Mouse (Mus musculus) lung, embryonic 14.5 days (tissue): Measurements from ENCODE around the gene Mdfi. TPM values are rescaled to one million over a fixed set of nuclear protein-coding genes. Genes with fewer than 3 reads are reported as not detected.

ENCODE experiments used
- ATAC-seq: fragments of 200-750 bp; cut with Nextera tagmentation; 2 replicates; pipeline ENCODE4 v1.8.0; 2017; ENCODE audit warnings: mild to moderate bottlenecking, moderate TSS enrichment, moderate library complexity; ENCODE audit not compliant: insufficient read depth
- DNase-seq: peaks from one replicate; pipeline ENCODE4 v3.0.0-alpha.2; 2015
- H3K27ac ChIP-seq: fragments of 300-500 bp; sonication (generic); 2 replicates; pipeline ENCODE4 v1.5.1; 2014; ENCODE audit warnings: low read depth, mild to moderate bottlenecking, moderate library complexity
- H3K27me3 ChIP-seq: fragments of 300-500 bp; sonication (generic); 2 replicates; pipeline ENCODE4 v1.6.1; 2014; ENCODE audit warnings: low read length, control low read depth; ENCODE audit not compliant: insufficient read depth
- H3K36me3 ChIP-seq: fragments of 300-500 bp; sonication (generic); 2 replicates; pipeline ENCODE4 v1.6.1; 2014; ENCODE audit warnings: control low read depth; ENCODE audit not compliant: insufficient read depth
- H3K4me1 ChIP-seq: fragments of 300-500 bp; sonication (generic); 2 replicates; pipeline ENCODE4 v1.6.1; 2014; ENCODE audit warnings: antibody characterized with exemption, control low read depth; ENCODE audit not compliant: insufficient read depth
- H3K4me2 ChIP-seq: fragments of 300-500 bp; sonication (generic); 2 replicates; pipeline ENCODE4 v1.6.1; 2014; ENCODE audit warnings: mild to moderate bottlenecking
- H3K4me3 ChIP-seq: fragments of 300-500 bp; sonication (generic); 2 replicates; pipeline ENCODE4 v1.5.1; 2014; ENCODE audit warnings: low read depth, low read length
- H3K9ac ChIP-seq: fragments of 300-500 bp; sonication (generic); 2 replicates; pipeline ENCODE4 v1.6.1; 2014
- H3K9me3 ChIP-seq: fragments of 300-500 bp; sonication (generic); 2 replicates; pipeline ENCODE4 v1.6.1; 2016; ENCODE audit warnings: low read depth, low read length, control low read depth
- CTCF ChIP-seq: IDR thresholded peaks from 2 replicates; pipeline ENCODE4 v1.5.1; 2016; ENCODE audit warnings: antibody characterized with exemption, low read depth
- WGBS: fragments of 180-500 bp; shearing (Covaris S2); extraction: QIAGEN DNeasy Blood & Tissue Kit; methylation state at CpG from one replicate; pipeline ENCODE4 v1.1.7; 2014; 5-methylcytosine and 5-hydroxymethylcytosine counted together
- polyA plus RNA-seq: library from polyadenylated mRNA; unstranded; fragments of >200 nt; fragmentation: Nextera tagmentation; extraction: Ambion mirVana; gene quantifications from 2 replicates; pipeline ENCODE4 v1.2.1, GENCODE M21; 2014

The Mdfi gene
- polyA plus RNA-seq, 1 experiment from 2014 or later = 43.6 TPM

- Histone ChIP-seq H3K9me3 (no peaks in the 10 kb centered on the region), H3K4me1 (peaks cover 5% of the 10 kb centered on the region), H3K27me3 (no peaks in the 10 kb centered on the region), H3K9ac (no peak overlapping the region), H3K4me3 (no peak overlapping the region), H3K27ac (peak overlapping the region; percentile 24; the same call in 1 of the 2 replicates), H3K36me3 (no peaks in the 10 kb centered on the region), H3K4me2 (no peak overlapping the region)
- no peak for TF ChIP-seq CTCF
- WGBS = 11% methylated on average over 6 of the region's 6 CpGs
- DNase-seq = peak; percentile 82
- peak; percentile 66 for ATAC-seq
These were observed 3.3 kb upstream of the Mdfi start for GRCm38 (mm10) chr17:47837808-47838207.

GRCm38 (mm10) chr17:47833628-47834481 lies 636 bp downstream of the Mdfi start:
- DNase-seq = peak; percentile 60

GRCm38 (mm10) chr17:47833029-47833627 lies 1.4 kb downstream of the Mdfi start:
- peak overlapping the region; percentile 94 for H3K27ac ChIP-seq
- WGBS = under 1% methylated on average over 40 of the region's 45 CpGs
- H3K9me3 ChIP-seq = no peaks in the 10 kb centered on the region
- peaks cover 20% of the 10 kb centered on the region for H3K4me1 ChIP-seq
- H3K9ac ChIP-seq = peak overlapping the region; percentile 79
- peak overlapping the region; percentile 90 for H3K4me3 ChIP-seq
- H3K36me3 ChIP-seq = peaks cover 24% of the 10 kb centered on the region; the same call in 1 of the 2 replicates
- TF ChIP-seq CTCF = no peak
- H3K4me2 ChIP-seq = peak overlapping the region; percentile 75
- DNase-seq = peak; percentile 94
- no peaks in the 10 kb centered on the region for H3K27me3 ChIP-seq
- peak; percentile 88 for ATAC-seq

More at GRCm38 (mm10) chr17:47833628-47834481, 636 bp downstream of the Mdfi start:
- peaks cover 19% of the 10 kb centered on the region for H3K4me1 ChIP-seq
- peaks cover 21% of the 10 kb centered on the region; the same call in 1 of the 2 replicates for H3K36me3 ChIP-seq
- peak overlapping the region; percentile 75 for H3K4me2 ChIP-seq
- H3K4me3 ChIP-seq = peak overlapping the region; percentile 90
- peak overlapping the region; percentile 94 for H3K27ac ChIP-seq
- TF ChIP-seq CTCF = no peak
- no peak for ATAC-seq
- WGBS = 1% methylated on average over 45 of the region's 45 CpGs
- H3K9me3 ChIP-seq = no peaks in the 10 kb centered on the region
- no peaks in the 10 kb centered on the region for H3K27me3 ChIP-seq
- H3K9ac ChIP-seq = peak overlapping the region; percentile 79

- DNase-seq = peak; percentile 55
- 0% methylated on average over 17 of the region's 17 CpGs for WGBS
- H3K36me3 ChIP-seq = peaks cover 28% of the 10 kb centered on the region
- peak; percentile 71 for ATAC-seq
- peaks cover 19% of the 10 kb centered on the region for H3K4me1 ChIP-seq
- peak overlapping the region; percentile 90 for H3K4me3 ChIP-seq
- peak overlapping the region; percentile 75 for H3K4me2 ChIP-seq
- peak overlapping the region; percentile 94 for H3K27ac ChIP-seq
- no peak for TF ChIP-seq CTCF
- H3K27me3 ChIP-seq = no peaks in the 10 kb centered on the region
- H3K9ac ChIP-seq = peak overlapping the region; percentile 79
- no peaks in the 10 kb centered on the region for H3K9me3 ChIP-seq
These were observed 1.9 kb downstream of the Mdfi start for GRCm38 (mm10) chr17:47832501-47833028.

GRCm38 (mm10) chr17:47831772-47832171 lies 2.7 kb downstream of the Mdfi start:
- Histone ChIP-seq H3K4me1 (peaks cover 15% of the 10 kb centered on the region; the same call in 1 of the 2 replicates), H3K36me3 (peaks cover 36% of the 10 kb centered on the region), H3K9ac (peak overlapping the region; percentile 79), H3K27ac (peak overlapping the region; percentile 94), H3K4me2 (peak overlapping the region; percentile 75), H3K9me3 (peaks cover 5% of the 10 kb centered on the region; the same call in 1 of the 2 replicates), H3K4me3 (peak overlapping the region; percentile 90), H3K27me3 (no peaks in the 10 kb centered on the region)
- WGBS = 36% methylated on average over 5 of the region's 5 CpGs
- ATAC-seq (no peak), DNase-seq (no peak)
- no peak for TF ChIP-seq CTCF

- peak overlapping the region; percentile 90 for H3K4me3 ChIP-seq
- peak; percentile 48 for TF ChIP-seq CTCF
- H3K4me1 ChIP-seq = peaks cover 15% of the 10 kb centered on the region; the same call in 1 of the 2 replicates
- peak overlapping the region; percentile 75 for H3K4me2 ChIP-seq
- ATAC-seq (no peak), DNase-seq (peak; percentile 52)
- H3K36me3 ChIP-seq = peaks cover 37% of the 10 kb centered on the region
- no peaks in the 10 kb centered on the region for H3K27me3 ChIP-seq
- peak overlapping the region; percentile 94 for H3K27ac ChIP-seq
- peaks cover 5% of the 10 kb centered on the region; the same call in 1 of the 2 replicates for H3K9me3 ChIP-seq
- peak overlapping the region; percentile 79 for H3K9ac ChIP-seq
- 11% methylated on average over 9 of the region's 9 CpGs for WGBS
These were observed 3.3 kb downstream of the Mdfi start for GRCm38 (mm10) chr17:47831161-47831560.

- peaks cover 82% of the 10 kb centered on the region for H3K36me3 ChIP-seq
- TF ChIP-seq CTCF = no peak
- H3K4me3 ChIP-seq = no peak overlapping the region
- H3K9me3 ChIP-seq = no peaks in the 10 kb centered on the region
- ATAC-seq (peak; percentile 93), DNase-seq (peak; percentile 91)
- WGBS = 39% methylated on average over 8 of the region's 8 CpGs
- no peak overlapping the region for H3K9ac ChIP-seq
- no peaks in the 10 kb centered on the region for H3K27me3 ChIP-seq
- peaks cover 12% of the 10 kb centered on the region for H3K4me1 ChIP-seq
- 0 out of 2 replicates have a peak overlapping the region, but pooled peaks have one; percentile 0 for H3K4me2 ChIP-seq
- peak overlapping the region; percentile 48 for H3K27ac ChIP-seq
These were observed 13.2 kb downstream of the Mdfi start for GRCm38 (mm10) chr17:47821339-47821738.
